Mouse (Mus musculus): Measurements from ENCODE around the gene Smim13. TPM values are rescaled to one million over a fixed set of nuclear protein-coding genes. Genes with fewer than 3 reads are reported as not detected.
A peak's percentile ranks its signal among the peaks of the same experiment; 100 is the strongest.
"Not testable (repeated sequence)": the region's sequence is repeated elsewhere in the genome, so short reads cannot be mapped to it uniquely, and the experiment has no call there.

Smim13 gene
- polyA plus RNA-seq (2014; fragmentation: Nextera tagmentation; extraction: Ambion mirVana) = 11.0 and 13.9 TPM in 2 replicates

- 0% methylated on average over 61 of the region's 78 CpGs for WGBS
- H3K9me3 ChIP-seq (ENCODE audit: control insufficient read depth, low read length) = no peaks in the 10 kb centered on the region
- no peaks in the 10 kb centered on the region for H3K36me3 ChIP-seq (ENCODE audit: control insufficient read depth, insufficient read depth, low read length)
- H3K27ac ChIP-seq (ENCODE audit: low read depth, low read length) = peak within 1 kb of the TSS; percentile 77; the same call in 1 of the 2 replicates
- peak; percentile 97 for DNase-seq (ENCODE audit: low spot score)
- peak within 1 kb of the TSS; percentile 64 for H3K9ac ChIP-seq (ENCODE audit: low read depth, low read length)
- H3K27me3 ChIP-seq (ENCODE audit: control insufficient read depth, insufficient read depth, low read length) = no peaks in the 10 kb centered on the region
- H3K4me2 ChIP-seq (replicated peaks; ENCODE audit: low read depth, low read length) = peak within 1 kb of the TSS; percentile 80
- peak; percentile 99 for ATAC-seq (ENCODE audit: low FRiP score)
- H3K4me3 ChIP-seq (ENCODE audit: low read depth, low read length) = peak within 1 kb of the TSS; percentile 71
- H3K4me1 ChIP-seq (replicated peaks; ENCODE audit: control insufficient read depth, insufficient read depth, low read length) = no peaks in the 10 kb centered on the region
These were observed at the start of gene Smim13 for GRCm38 (mm10) chr13:41249538-41250317. Gene Smim13, plus strand, starts transcription at chr13:41249844.

GRCm38 (mm10) chr13:41200861-41201260 lies 48.8 kb upstream of the Smim13 start:
- DNase-seq (ENCODE audit: low spot score) (no peak), ATAC-seq (ENCODE audit: low FRiP score) (no peak)
- H3K27me3 ChIP-seq (ENCODE audit: control insufficient read depth, insufficient read depth, low read length) = no peaks in the 10 kb centered on the region
- H3K9me3 ChIP-seq (ENCODE audit: control insufficient read depth, low read length) = no peaks in the 10 kb centered on the region
- no peak overlapping the region for H3K4me2 ChIP-seq (replicated peaks; ENCODE audit: low read depth, low read length)
- no peak overlapping the region for H3K4me3 ChIP-seq (ENCODE audit: low read depth, low read length)
- 86% methylated on average over 2 of the region's 2 CpGs for WGBS
- no peak overlapping the region for H3K27ac ChIP-seq (ENCODE audit: low read depth, low read length)
- no peaks in the 10 kb centered on the region for H3K36me3 ChIP-seq (ENCODE audit: control insufficient read depth, insufficient read depth, low read length)
- no peaks in the 10 kb centered on the region for H3K4me1 ChIP-seq (replicated peaks; ENCODE audit: control insufficient read depth, insufficient read depth, low read length)
- H3K9ac ChIP-seq (ENCODE audit: low read depth, low read length) = no peak overlapping the region

- no peak overlapping the region for H3K4me2 ChIP-seq (replicated peaks; ENCODE audit: low read depth, low read length)
- WGBS = 69% methylated on average over 7 of the region's 7 CpGs
These were observed 46.4 kb upstream of the Smim13 start for GRCm38 (mm10) chr13:41203289-41203688.

GRCm38 (mm10) chr13:41203691-41204090 lies 46.0 kb upstream of the Smim13 start:
- 70% methylated on average over 9 of the region's 9 CpGs for WGBS
- Histone ChIP-seq H3K27me3 (ENCODE audit: control insufficient read depth, insufficient read depth, low read length) (no peaks in the 10 kb centered on the region), H3K36me3 (ENCODE audit: control insufficient read depth, insufficient read depth, low read length) (no peaks in the 10 kb centered on the region), H3K9ac (ENCODE audit: low read depth, low read length) (no peak overlapping the region), H3K27ac (ENCODE audit: low read depth, low read length) (no peak overlapping the region), H3K9me3 (ENCODE audit: control insufficient read depth, low read length) (no peaks in the 10 kb centered on the region), H3K4me1 (replicated peaks; ENCODE audit: control insufficient read depth, insufficient read depth, low read length) (no peaks in the 10 kb centered on the region), H3K4me2 (replicated peaks; ENCODE audit: low read depth, low read length) (no peak overlapping the region), H3K4me3 (ENCODE audit: low read depth, low read length) (no peak overlapping the region)
- DNase-seq (ENCODE audit: low spot score) (no peak), ATAC-seq (ENCODE audit: low FRiP score) (no peak)

More at GRCm38 (mm10) chr13:41203289-41203688, 46.4 kb upstream of the Smim13 start:
- H3K36me3 ChIP-seq (ENCODE audit: control insufficient read depth, insufficient read depth, low read length) = no peaks in the 10 kb centered on the region
- no peak overlapping the region for H3K4me3 ChIP-seq (ENCODE audit: low read depth, low read length)
- no peaks in the 10 kb centered on the region for H3K4me1 ChIP-seq (replicated peaks; ENCODE audit: control insufficient read depth, insufficient read depth, low read length)
- no peak overlapping the region for H3K9ac ChIP-seq (ENCODE audit: low read depth, low read length)
- DNase-seq (ENCODE audit: low spot score) = no peak
- no peaks in the 10 kb centered on the region for H3K9me3 ChIP-seq (ENCODE audit: control insufficient read depth, low read length)
- no peak for ATAC-seq (ENCODE audit: low FRiP score)
- no peaks in the 10 kb centered on the region for H3K27me3 ChIP-seq (ENCODE audit: control insufficient read depth, insufficient read depth, low read length)
- H3K27ac ChIP-seq (ENCODE audit: low read depth, low read length) = no peak overlapping the region

- H3K36me3 ChIP-seq (ENCODE audit: control insufficient read depth, insufficient read depth, low read length); H3K9me3 ChIP-seq (ENCODE audit: control insufficient read depth, low read length); H3K27me3 ChIP-seq (ENCODE audit: control insufficient read depth, insufficient read depth, low read length); H3K27ac ChIP-seq (ENCODE audit: low read depth, low read length); H3K9ac ChIP-seq (ENCODE audit: low read depth, low read length); H3K4me3 ChIP-seq (ENCODE audit: low read depth, low read length); DNase-seq (ENCODE audit: low spot score); ATAC-seq (ENCODE audit: low FRiP score); H3K4me1 ChIP-seq (replicated peaks; ENCODE audit: control insufficient read depth, insufficient read depth, low read length); H3K4me2 ChIP-seq (replicated peaks; ENCODE audit: low read depth, low read length): not testable (repeated sequence)
These were observed 44.1 kb upstream of the Smim13 start for GRCm38 (mm10) chr13:41205568-41205967.

GRCm38 (mm10) chr13:41206241-41206640 lies 43.4 kb upstream of the Smim13 start:
- DNase-seq (ENCODE audit: low spot score) (no peak), ATAC-seq (ENCODE audit: low FRiP score) (no peak)

GRCm38 (mm10) chr13:41211276-41211675 lies 38.4 kb upstream of the Smim13 start:
- Histone ChIP-seq H3K4me1 (replicated peaks; ENCODE audit: control insufficient read depth, insufficient read depth, low read length) (no peaks in the 10 kb centered on the region), H3K4me3 (ENCODE audit: low read depth, low read length) (no peak overlapping the region), H3K9me3 (ENCODE audit: control insufficient read depth, low read length) (no peaks in the 10 kb centered on the region), H3K27me3 (ENCODE audit: control insufficient read depth, insufficient read depth, low read length) (no peaks in the 10 kb centered on the region), H3K27ac (ENCODE audit: low read depth, low read length) (no peak overlapping the region), H3K4me2 (replicated peaks; ENCODE audit: low read depth, low read length) (no peak overlapping the region), H3K9ac (ENCODE audit: low read depth, low read length) (no peak overlapping the region), H3K36me3 (ENCODE audit: control insufficient read depth, insufficient read depth, low read length) (no peaks in the 10 kb centered on the region)
- DNase-seq (ENCODE audit: low spot score) (no peak), ATAC-seq (ENCODE audit: low FRiP score) (no peak)
- WGBS = 88% methylated on average over 4 of the region's 4 CpGs

More at GRCm38 (mm10) chr13:41206241-41206640, 43.4 kb upstream of the Smim13 start:
- H3K27ac ChIP-seq (ENCODE audit: low read depth, low read length) = no peak overlapping the region
- no peak overlapping the region for H3K4me2 ChIP-seq (replicated peaks; ENCODE audit: low read depth, low read length)
- no peaks in the 10 kb centered on the region for H3K9me3 ChIP-seq (ENCODE audit: control insufficient read depth, low read length)
- H3K9ac ChIP-seq (ENCODE audit: low read depth, low read length) = no peak overlapping the region
- 94% methylated on average over 5 of the region's 5 CpGs for WGBS
- H3K27me3 ChIP-seq (ENCODE audit: control insufficient read depth, insufficient read depth, low read length) = no peaks in the 10 kb centered on the region
- no peaks in the 10 kb centered on the region for H3K4me1 ChIP-seq (replicated peaks; ENCODE audit: control insufficient read depth, insufficient read depth, low read length)
- H3K4me3 ChIP-seq (ENCODE audit: low read depth, low read length) = no peak overlapping the region
- no peaks in the 10 kb centered on the region for H3K36me3 ChIP-seq (ENCODE audit: control insufficient read depth, insufficient read depth, low read length)

- Histone ChIP-seq H3K9ac (ENCODE audit: low read depth, low read length) (no peak overlapping the region), H3K36me3 (ENCODE audit: control insufficient read depth, insufficient read depth, low read length) (no peaks in the 10 kb centered on the region), H3K4me1 (replicated peaks; ENCODE audit: control insufficient read depth, insufficient read depth, low read length) (no peaks in the 10 kb centered on the region), H3K27me3 (ENCODE audit: control insufficient read depth, insufficient read depth, low read length) (no peaks in the 10 kb centered on the region), H3K9me3 (ENCODE audit: control insufficient read depth, low read length) (no peaks in the 10 kb centered on the region), H3K4me2 (replicated peaks; ENCODE audit: low read depth, low read length) (no peak overlapping the region), H3K27ac (ENCODE audit: low read depth, low read length) (no peak overlapping the region), H3K4me3 (ENCODE audit: low read depth, low read length) (no peak overlapping the region)
- ATAC-seq (ENCODE audit: low FRiP score) (no peak), DNase-seq (ENCODE audit: low spot score) (no peak)
- 76% methylated on average over 6 of the region's 6 CpGs for WGBS
These were observed 36.9 kb upstream of the Smim13 start for GRCm38 (mm10) chr13:41212558-41213322.
